Mouse (Mus musculus) liver, embryonic 14.5 days (tissue): ENCODE data around the gene Myocd.

Experiments
- CTCF ChIP-seq: IDR thresholded peaks from 2 replicates; pipeline ENCODE4 v1.5.1; 2016; ENCODE audit warnings: antibody characterized with exemption, low read depth, control low read depth
- EP300 ChIP-seq: IDR thresholded peaks from 2 replicates; pipeline ENCODE4 v1.6.1; 2016; ENCODE audit warnings: antibody characterized with exemption, low read depth

GRCm38 (mm10) chr11:65162767-65163120, 107.0 kb downstream of the Myocd start, which contains the start of gene Arhgap44:
- TF ChIP-seq CTCF (no peak), EP300 (no peak)
